Mouse (Mus musculus): Measurements from ENCODE around the gene Gm10320. TPM values are rescaled to one million over a fixed set of nuclear protein-coding genes. Genes with fewer than 3 reads are reported as not detected.

The Gm10320 gene
- 0.63 and 0.98 TPM in 2 replicates for polyA plus RNA-seq (2016; fragmentation: Nextera tagmentation; extraction: Ambion mirVana)

DNA sequence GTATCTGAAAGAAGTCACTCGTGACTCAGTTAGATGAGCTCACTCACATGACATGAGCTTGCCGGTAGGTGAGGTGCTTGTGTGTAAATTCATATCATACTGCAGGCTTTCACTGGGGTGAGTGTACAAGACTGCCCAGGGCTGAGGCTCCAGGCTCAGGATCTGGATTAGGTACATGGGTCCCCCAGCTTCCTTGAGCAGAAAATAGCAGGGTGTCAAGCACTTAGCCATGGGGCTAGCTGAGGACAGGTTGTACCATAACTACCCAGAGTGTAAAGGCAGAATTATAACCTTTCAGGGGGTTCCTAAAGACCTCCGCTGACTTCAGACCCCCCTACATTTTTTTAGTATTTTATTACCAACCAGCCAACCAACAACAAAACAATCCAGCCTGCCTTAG is at the start of gene Gm10320:
Gene Gm10320 (minus strand): TSS at position 93 of the 400 bp plus-strand sequence.
- H3K36me3 ChIP-seq = no peaks in the 10 kb centered on the region
- no peaks in the 10 kb centered on the region for H3K4me1 ChIP-seq
- H3K9me3 ChIP-seq (replicated peaks) = 0 out of 2 replicates have a peak, but pooled peaks cover 3% of the 10 kb centered on the region
- WGBS (ENCODE audit: insufficient replicate concordance) = 81% methylated on average over 3 of the region's 3 CpGs
- H3K9ac ChIP-seq = no peak within 1 kb of the TSS
- no peak for ATAC-seq
- H3K4me3 ChIP-seq = no peak within 1 kb of the TSS
- no peak within 1 kb of the TSS for H3K4me2 ChIP-seq
- H3K27me3 ChIP-seq (replicated peaks) = peaks cover 11% of the 10 kb centered on the region; the same call in 1 of the 2 replicates
- H3K27ac ChIP-seq = no peak within 1 kb of the TSS

DNA sequence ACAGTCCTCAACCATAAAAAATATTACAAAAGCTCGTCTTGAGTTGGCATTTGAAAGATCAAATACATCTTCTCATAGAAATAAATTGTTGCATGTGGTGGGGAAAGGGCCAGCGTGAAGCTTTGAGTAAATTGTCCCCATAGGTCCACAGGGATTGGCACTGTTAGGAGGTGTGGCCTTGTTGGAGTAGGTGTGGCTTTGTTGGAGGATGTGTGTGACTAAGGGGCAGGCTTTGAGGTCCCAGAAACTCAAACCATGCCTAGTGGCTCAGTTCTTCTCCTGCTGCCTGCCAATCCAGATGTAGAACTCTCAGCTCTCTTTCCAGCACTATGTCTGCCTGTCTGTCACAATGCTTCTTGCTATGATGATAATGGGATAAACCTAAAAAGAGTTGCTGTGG is 49.8 kb upstream of the Gm10320 start:
- H3K4me3 ChIP-seq = no peak overlapping the region
- H3K9ac ChIP-seq = no peak overlapping the region
- no peaks in the 10 kb centered on the region for H3K9me3 ChIP-seq (replicated peaks)
- H3K36me3 ChIP-seq = no peaks in the 10 kb centered on the region
- H3K4me2 ChIP-seq = no peak overlapping the region
- ATAC-seq = no peak
- 59% methylated on average over 2 of the region's 2 CpGs for WGBS (ENCODE audit: insufficient replicate concordance)
- H3K27ac ChIP-seq = no peak overlapping the region
- no peaks in the 10 kb centered on the region for H3K27me3 ChIP-seq (replicated peaks)
- H3K4me1 ChIP-seq = no peaks in the 10 kb centered on the region

DNA sequence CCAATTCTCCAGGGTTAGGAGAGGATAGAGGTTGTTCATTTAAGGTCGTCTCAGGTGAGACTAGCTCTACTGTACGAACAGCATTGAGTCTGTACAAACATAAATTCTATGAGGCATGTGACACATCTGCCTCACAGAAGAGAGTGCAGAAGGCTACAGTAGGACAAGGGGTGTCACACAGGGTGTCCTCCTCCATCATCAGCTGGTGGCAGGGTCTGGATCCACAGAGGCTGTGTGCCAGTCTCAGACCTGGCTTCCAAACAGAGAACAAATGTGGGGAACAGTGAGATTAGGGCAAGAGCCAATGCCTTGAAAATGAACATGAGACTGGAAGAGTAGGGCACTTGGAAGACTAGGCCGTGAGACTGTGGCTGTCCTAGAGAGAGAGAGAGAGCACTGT is 48.4 kb upstream of the Gm10320 start:
- Histone ChIP-seq H3K9me3 (replicated peaks) (no peaks in the 10 kb centered on the region), H3K4me3 (no peak overlapping the region), H3K36me3 (no peaks in the 10 kb centered on the region), H3K4me2 (no peak overlapping the region), H3K9ac (no peak overlapping the region), H3K27ac (no peak overlapping the region), H3K27me3 (replicated peaks) (no peaks in the 10 kb centered on the region; the same call in 1 of the 2 replicates), H3K4me1 (no peaks in the 10 kb centered on the region)
- WGBS (ENCODE audit: insufficient replicate concordance) = 67% methylated on average over 3 of the region's 3 CpGs
- ATAC-seq = no peak

DNA sequence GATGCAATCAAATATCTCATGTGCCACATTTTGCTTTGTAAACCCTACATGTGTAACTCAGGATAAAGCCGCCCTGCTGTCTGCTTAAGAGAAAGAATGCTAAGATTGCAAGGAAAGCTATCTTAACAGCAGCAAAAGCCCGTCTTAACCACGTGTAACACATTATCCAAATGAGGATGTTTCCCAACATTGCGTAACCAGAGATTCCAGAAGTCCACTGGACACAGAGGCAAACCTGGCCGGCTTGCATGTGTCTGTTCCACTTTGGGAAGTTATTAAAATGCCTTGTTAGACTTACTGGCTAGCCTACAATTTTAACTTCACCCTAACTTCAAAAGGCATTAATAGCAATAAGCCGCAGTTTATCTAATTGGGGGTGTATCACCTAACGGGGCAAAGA is 47.5 kb upstream of the Gm10320 start:
- peaks cover 8% of the 10 kb centered on the region; the same call in 1 of the 2 replicates for H3K27me3 ChIP-seq (replicated peaks)
- H3K4me2 ChIP-seq = no peak overlapping the region
- no peak overlapping the region for H3K27ac ChIP-seq
- no peak overlapping the region for H3K9ac ChIP-seq
- no peaks in the 10 kb centered on the region for H3K4me1 ChIP-seq
- no peaks in the 10 kb centered on the region for H3K36me3 ChIP-seq
- no peaks in the 10 kb centered on the region for H3K9me3 ChIP-seq (replicated peaks)
- WGBS (ENCODE audit: insufficient replicate concordance) = 49% methylated on average over 7 of the region's 7 CpGs
- H3K4me3 ChIP-seq = no peak overlapping the region
- ATAC-seq = no peak

DNA sequence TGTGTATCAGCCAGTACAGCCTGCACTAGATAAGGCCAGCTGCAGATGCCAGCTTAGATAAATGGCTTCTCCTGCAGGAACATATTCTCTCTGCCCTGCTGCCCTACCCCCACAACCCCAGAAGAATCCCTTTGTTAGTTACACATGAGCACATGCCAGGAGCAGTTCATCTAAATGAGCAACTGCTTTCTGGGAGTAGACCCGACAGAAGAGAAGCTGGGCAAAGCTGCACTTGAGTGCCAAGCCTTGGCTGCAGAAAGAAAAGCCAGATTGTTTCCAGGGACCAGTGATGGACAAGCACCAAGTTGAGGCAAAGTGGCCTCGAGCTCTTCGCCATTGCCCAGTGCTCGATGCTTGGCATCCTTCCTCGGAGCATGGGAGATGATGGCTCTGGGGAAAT is 46.8 kb upstream of the Gm10320 start:
- H3K9me3 ChIP-seq (replicated peaks) = no peaks in the 10 kb centered on the region
- no peak for ATAC-seq
- WGBS (ENCODE audit: insufficient replicate concordance) = 74% methylated on average over 5 of the region's 5 CpGs

DNA sequence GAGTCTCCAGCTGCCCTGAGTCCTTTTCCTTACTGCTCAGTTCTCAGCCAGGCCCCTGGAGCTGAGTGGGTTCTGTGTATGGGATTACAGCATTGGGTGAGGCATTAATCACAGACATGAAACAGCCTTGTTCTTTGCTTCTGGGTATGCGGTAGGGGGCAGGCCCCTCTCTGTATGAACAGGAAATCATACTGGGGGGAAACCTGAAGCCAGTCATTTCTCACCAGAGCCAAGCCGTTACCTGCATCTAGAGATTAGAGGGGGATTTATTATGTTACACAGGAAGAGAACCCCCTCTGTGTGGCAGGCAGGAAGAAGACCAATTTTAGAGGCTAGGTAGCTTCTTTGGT is 43.1 kb upstream of the Gm10320 start:
- Histone ChIP-seq H3K9me3 (replicated peaks) (peaks cover 3% of the 10 kb centered on the region; the same call in 1 of the 2 replicates), H3K27me3 (replicated peaks) (peaks cover 15% of the 10 kb centered on the region; the same call in 1 of the 2 replicates), H3K4me3 (no peak overlapping the region), H3K27ac (no peak overlapping the region), H3K36me3 (no peaks in the 10 kb centered on the region), H3K9ac (no peak overlapping the region), H3K4me2 (no peak overlapping the region), H3K4me1 (no peaks in the 10 kb centered on the region)
- no peak for ATAC-seq
- 49% methylated on average over 2 of the region's 2 CpGs for WGBS (ENCODE audit: insufficient replicate concordance)

More for the DNA sequence above, 46.8 kb upstream of the Gm10320 start:
- Histone ChIP-seq H3K4me2 (no peak overlapping the region), H3K36me3 (no peaks in the 10 kb centered on the region), H3K9ac (no peak overlapping the region), H3K27ac (no peak overlapping the region), H3K4me3 (no peak overlapping the region), H3K27me3 (replicated peaks) (peaks cover 12% of the 10 kb centered on the region; the same call in 1 of the 2 replicates), H3K4me1 (no peaks in the 10 kb centered on the region)

DNA sequence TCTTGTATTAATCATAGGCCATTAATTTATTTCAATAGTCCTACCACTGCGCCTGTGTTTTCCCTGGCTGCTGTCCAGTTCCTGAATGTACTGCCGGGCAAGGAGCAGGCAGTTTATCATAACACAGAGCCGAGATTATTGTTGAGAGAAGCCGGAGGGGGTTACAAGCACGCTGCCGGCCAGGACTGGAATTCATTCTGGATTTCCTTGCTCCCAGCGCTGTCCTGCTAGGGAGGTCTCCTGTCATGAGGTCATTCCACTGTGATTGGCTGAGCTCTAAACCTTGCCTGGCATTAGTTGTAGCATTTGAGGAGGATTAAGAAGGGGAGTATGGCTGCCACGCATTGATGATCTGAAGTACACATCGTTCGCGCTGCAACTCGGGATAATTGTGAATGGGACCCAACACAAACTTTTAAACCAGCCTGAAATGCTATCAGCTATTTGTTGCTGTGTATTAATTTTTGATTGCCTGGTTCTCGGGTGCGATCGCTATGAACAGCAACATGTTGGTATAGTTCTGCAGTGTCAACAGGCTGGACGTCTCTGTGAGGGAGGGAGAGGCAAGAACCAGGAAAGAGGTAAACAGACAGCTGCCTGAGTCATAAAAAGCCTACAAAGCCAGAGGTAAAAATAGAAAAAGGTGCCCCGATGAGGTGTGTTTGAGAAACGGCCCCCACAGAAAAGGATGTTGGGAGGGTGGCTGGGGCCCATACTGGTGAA is 42.5 kb upstream of the Gm10320 start:
- Histone ChIP-seq H3K36me3 (no peaks in the 10 kb centered on the region), H3K9me3 (replicated peaks) (peaks cover 3% of the 10 kb centered on the region; the same call in 1 of the 2 replicates), H3K9ac (no peak overlapping the region), H3K4me1 (no peaks in the 10 kb centered on the region), H3K4me2 (no peak overlapping the region), H3K27me3 (replicated peaks) (peaks cover 15% of the 10 kb centered on the region; the same call in 1 of the 2 replicates), H3K4me3 (no peak overlapping the region), H3K27ac (no peak overlapping the region)
- no peak for ATAC-seq
- 51% methylated on average over 18 of the region's 18 CpGs for WGBS (ENCODE audit: insufficient replicate concordance)

DNA sequence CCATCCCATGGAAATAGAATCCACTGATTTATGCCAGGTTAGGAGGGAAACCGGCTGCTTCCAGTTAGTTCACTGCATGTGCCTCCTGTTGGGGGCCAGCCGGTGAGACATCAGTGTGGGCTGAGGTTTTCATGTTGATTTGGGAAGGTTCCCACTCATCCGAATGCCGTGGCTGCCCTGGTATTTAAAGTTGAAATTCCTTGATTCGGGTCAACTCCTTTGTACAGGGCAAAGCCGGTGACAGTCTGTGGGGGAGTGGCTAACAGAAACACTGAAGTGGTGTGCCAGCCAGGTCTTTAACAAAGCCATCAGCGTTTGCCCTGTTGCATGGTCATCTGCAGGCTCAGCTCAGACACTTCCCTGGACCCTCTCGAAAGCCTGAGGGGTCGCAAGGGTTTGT is 41.6 kb upstream of the Gm10320 start:
- Histone ChIP-seq H3K4me3 (no peak overlapping the region), H3K36me3 (no peaks in the 10 kb centered on the region), H3K27ac (no peak overlapping the region), H3K4me1 (no peaks in the 10 kb centered on the region), H3K9me3 (replicated peaks) (peaks cover 3% of the 10 kb centered on the region; the same call in 1 of the 2 replicates), H3K27me3 (replicated peaks) (peaks cover 15% of the 10 kb centered on the region; the same call in 1 of the 2 replicates), H3K4me2 (no peak overlapping the region), H3K9ac (no peak overlapping the region)
- 38% methylated on average over 9 of the region's 9 CpGs for WGBS (ENCODE audit: insufficient replicate concordance)
- no peak for ATAC-seq

DNA sequence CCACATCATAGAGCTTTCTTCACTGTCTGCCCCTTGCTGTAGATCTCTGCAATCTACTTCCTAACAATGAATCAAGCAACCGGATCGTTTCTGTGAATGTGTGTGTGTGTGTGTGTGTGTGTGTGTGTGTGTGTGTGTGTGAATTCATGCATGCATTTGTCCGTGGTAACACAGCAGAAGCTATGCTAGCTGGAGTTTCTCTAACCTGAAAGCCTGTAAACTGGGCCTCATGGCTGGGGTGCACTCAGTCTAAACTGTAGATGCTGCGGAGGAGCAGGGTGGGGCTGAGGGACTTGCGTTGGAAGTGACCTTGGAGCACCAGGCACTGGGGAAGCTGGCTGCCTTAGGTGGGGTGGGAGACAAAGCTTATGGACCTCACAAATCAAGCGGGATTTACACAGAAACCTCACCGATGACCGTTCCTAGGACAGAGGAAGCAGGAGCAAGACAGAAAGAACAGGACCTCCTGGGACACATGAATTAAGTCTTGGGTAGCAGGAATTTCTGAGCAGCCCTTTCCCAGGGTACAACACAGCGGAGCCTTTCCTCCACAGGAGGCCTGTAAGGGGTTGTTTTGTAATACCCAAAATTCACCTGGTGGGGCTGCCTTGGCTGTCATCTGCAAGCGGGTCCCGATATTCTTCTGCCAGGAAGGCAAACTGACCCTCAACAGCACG is 41.0 kb upstream of the Gm10320 start:
- no peak for ATAC-seq
- WGBS (ENCODE audit: insufficient replicate concordance) = 49% methylated on average over 12 of the region's 12 CpGs
- H3K9ac ChIP-seq = no peak overlapping the region

DNA sequence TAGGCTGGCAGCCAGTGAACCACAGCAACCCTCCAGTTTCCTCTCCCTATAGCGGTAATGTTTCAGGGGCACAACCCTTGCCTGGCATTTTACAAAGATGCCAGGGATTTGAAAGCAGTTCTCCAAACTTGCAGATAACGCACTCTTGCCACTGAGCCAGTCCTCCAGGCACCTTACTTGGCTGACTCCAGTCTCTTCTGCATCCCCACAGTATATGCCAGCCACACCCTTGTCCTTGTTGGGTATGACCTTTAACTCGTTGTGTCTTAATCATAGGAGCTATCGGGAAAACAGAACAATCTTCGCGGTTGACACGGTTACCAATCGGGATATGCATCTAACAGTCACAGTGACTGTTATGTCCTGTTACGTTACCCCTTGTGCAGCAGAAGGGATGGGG is 40.2 kb upstream of the Gm10320 start:
- Histone ChIP-seq H3K9me3 (replicated peaks) (peaks cover 3% of the 10 kb centered on the region; the same call in 1 of the 2 replicates), H3K9ac (no peak overlapping the region), H3K36me3 (no peaks in the 10 kb centered on the region), H3K4me2 (no peak overlapping the region), H3K27me3 (replicated peaks) (peaks cover 15% of the 10 kb centered on the region; the same call in 1 of the 2 replicates), H3K4me3 (no peak overlapping the region), H3K4me1 (no peaks in the 10 kb centered on the region), H3K27ac (no peak overlapping the region)
- WGBS (ENCODE audit: insufficient replicate concordance) = 82% methylated on average over 9 of the region's 9 CpGs
- ATAC-seq = no peak

More for the DNA sequence above, 41.0 kb upstream of the Gm10320 start:
- no peaks in the 10 kb centered on the region for H3K4me1 ChIP-seq
- peaks cover 15% of the 10 kb centered on the region; the same call in 1 of the 2 replicates for H3K27me3 ChIP-seq (replicated peaks)
- peaks cover 3% of the 10 kb centered on the region; the same call in 1 of the 2 replicates for H3K9me3 ChIP-seq (replicated peaks)
- H3K36me3 ChIP-seq = no peaks in the 10 kb centered on the region
- no peak overlapping the region for H3K4me2 ChIP-seq
- no peak overlapping the region for H3K4me3 ChIP-seq
- H3K27ac ChIP-seq = no peak overlapping the region

DNA sequence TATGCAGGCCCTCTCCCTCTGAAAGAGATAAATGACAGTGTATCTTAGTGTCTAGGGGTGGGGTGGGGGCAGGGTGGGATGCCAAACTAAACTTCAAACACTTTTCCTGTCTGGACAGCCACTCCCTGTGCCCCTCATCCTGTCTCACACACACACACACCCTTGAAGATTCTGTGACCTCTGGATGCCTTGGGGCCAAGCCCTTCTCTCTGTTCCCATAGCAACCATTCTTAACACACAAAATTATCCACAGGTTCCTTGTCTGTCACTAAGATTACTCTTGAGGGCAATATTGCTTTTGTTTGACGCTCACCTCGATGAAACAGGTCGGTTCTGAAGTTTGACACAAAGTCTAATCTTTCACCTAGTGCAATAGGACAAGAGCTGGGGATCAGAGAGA is 39.5 kb upstream of the Gm10320 start:
- peaks cover 15% of the 10 kb centered on the region; the same call in 1 of the 2 replicates for H3K27me3 ChIP-seq (replicated peaks)
- no peak overlapping the region for H3K4me2 ChIP-seq
- ATAC-seq = no peak
- H3K4me3 ChIP-seq = no peak overlapping the region
- H3K27ac ChIP-seq = no peak overlapping the region
- H3K4me1 ChIP-seq = no peaks in the 10 kb centered on the region
- WGBS (ENCODE audit: insufficient replicate concordance) = 57% methylated on average over 3 of the region's 3 CpGs
- H3K9me3 ChIP-seq (replicated peaks) = peaks cover 3% of the 10 kb centered on the region; the same call in 1 of the 2 replicates
- no peaks in the 10 kb centered on the region for H3K36me3 ChIP-seq
- H3K9ac ChIP-seq = no peak overlapping the region

DNA sequence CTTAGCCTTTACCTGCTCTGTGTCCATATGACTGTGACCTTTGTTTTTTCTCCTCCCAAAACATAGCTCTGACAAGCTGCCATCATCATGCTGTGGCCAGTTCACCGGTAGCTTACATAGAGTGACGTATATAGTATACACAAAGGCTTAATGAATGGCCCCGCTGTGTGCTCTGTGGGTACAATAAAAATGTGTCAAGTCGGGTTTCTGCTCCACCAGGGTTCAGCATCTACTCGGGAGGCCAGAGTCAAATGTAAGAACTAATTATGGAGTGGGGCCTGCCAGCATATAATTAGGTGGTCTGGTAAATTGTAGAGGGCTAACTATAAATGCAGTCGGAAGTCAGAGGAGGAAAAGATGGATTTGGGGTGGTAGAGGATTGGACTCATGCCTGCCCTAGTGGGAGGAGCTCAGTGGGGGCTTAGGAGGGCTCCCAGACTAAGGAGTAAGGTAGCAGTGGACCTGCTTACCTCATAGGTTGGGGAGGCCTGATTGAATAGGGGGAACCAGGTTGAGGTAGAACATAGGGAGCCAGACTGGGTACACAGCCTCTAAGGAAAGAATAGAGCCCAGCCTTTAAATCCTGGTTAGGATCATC is 32.0 kb upstream of the Gm10320 start:
- no peak for ATAC-seq
- H3K9me3 ChIP-seq (replicated peaks) = no peaks in the 10 kb centered on the region
- H3K27me3 ChIP-seq (replicated peaks) = no peaks in the 10 kb centered on the region
- H3K4me3 ChIP-seq = no peak overlapping the region
- no peaks in the 10 kb centered on the region for H3K36me3 ChIP-seq
- 65% methylated on average over 6 of the region's 6 CpGs for WGBS (ENCODE audit: insufficient replicate concordance)
- no peak overlapping the region for H3K4me2 ChIP-seq
- no peaks in the 10 kb centered on the region for H3K4me1 ChIP-seq
- no peak overlapping the region for H3K27ac ChIP-seq
- no peak overlapping the region for H3K9ac ChIP-seq
